Mouse (Mus musculus): ENCODE measurements around the gene 6030452D12Rik. TPM values are rescaled to one million over a fixed set of nuclear protein-coding genes. Genes with fewer than 3 reads are reported as not detected.

The 6030452D12Rik gene
- not detected in 2 replicates for polyA plus RNA-seq (2012; rRNA removed)

DNA sequence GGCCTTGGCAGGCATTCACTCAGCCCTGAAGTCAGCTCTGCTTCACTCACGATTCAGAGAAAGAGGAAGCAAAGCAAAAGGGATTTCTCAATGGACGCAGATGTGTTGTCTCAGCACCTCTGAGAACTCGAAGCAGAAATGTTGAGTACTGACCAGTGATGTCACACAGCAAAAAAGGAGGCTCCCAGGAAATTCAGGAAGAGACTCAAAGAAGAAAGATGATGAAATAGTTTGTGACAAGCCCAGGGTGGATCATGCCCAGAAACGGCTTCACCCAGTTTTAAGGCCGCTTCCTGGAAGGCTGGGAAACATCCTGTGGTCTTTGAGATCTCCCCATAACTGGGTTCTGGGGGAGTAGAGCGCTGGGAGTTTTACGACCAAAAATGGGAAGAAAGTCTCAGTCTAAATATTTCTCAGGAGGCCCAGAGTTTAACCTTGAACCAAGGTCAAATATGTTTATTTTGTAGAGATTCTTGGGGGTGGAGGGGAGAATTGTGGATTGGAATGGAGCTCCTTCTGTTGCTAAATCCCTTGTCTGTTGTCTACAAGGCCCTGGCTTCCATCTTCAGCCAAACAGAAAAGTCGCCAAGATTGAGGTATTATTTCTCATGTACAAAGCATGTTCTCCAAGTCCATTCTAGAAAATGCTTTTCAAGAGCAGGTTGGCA, at the start of gene 6030452D12Rik:
Gene 6030452D12Rik (plus strand): TSS at position 505 of the 668 bp plus-strand sequence.
- DNase-seq (ENCODE audit: extremely low spot score in 1 of 2, low spot score in 1 of 2) = no peak

DNA sequence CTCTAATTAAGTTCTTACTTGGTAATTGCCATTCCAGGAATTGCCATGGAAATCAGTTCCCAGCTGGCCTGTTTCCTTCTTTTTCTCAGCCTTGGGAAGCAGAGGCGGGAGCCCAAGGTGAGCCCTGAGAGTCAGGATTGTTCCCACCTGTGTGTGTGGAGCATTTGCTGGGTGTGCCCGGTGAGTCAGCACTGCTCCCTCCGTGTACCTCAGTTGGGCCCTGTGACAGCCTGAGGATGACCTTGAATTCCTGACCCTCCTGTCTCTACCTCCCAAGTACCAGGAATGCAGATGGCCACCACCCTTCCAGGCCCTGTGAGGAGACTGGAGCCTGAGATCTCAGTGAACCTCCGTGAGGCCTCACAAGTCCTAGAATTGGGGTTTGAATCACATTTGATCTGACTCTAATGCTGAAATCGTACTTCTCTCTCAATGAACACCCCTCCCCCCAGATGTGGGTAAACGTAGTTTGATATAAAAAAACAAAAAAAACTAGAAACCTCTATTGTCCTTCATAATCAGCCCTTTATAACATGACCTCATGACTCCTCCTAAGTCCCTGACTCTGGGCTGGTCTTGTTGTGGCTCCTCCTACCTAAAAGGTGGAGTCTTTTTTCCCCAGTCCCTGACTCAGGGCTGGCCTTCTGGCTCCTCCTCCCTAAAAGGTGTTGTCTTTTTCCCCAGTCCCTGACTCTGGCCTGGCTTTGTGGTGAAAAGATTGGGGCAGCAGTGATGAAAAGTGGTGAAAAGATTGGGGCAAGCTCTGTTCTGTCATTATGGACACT, 48.8 kb upstream of the 6030452D12Rik start:
- no peak for DNase-seq (ENCODE audit: extremely low spot score in 1 of 2, low spot score in 1 of 2)

DNA sequence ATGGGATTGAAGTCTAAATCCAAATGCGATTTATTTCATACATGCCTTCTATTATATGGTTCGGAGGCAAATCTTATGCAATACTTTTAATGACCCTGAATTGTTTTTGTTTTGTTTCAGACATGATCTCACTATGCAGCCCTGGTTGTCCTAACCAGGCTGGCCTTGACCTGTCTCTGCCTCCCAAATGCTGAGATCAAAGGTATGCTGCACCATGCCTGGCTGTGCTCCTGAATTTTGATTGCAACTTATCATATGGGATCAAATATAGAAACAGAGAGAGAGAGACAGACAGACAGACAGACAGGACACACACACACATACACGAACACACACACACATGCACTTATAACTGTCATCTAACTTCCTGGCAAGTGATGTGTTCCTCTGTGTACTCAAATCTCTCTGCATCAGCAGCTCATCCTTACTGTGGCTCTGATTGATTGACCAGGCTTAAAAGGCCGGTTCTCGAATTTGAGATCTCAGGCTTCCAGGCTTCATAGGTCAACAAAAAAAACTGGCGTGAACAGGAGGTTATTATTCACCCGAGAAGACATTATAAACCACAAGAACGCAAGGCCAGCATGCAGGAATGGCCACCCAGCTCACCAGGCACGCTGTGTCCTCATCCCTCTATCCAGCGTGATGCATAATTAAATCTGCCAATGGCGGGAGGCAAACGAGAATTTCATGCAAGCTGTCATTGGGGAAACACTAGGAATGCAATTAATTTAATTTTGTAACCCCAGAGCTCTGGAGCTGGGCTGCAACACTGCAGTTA, 47.4 kb upstream of the 6030452D12Rik start:
- no peak for DNase-seq (ENCODE audit: extremely low spot score in 1 of 2, low spot score in 1 of 2)

DNA sequence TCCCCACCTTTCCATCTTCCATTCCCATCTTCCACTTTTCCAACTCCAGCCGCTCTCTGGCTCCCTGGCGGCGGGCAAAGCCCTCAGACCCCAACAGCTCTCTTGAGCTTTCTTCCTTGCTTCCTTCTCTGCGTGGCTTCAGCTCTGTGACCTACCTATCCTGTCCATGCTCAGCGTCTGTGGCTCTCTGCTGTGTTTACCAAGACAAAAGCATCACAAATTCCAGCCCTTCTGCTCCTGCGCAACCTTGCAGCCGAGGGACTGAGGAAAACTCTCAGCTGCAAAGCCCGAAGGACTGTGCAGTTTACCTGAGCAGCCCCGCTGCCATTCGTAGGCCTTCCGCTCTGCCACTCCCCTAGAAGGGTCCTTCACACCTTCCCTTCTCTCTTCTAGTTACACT, 46.3 kb upstream of the 6030452D12Rik start:
- DNase-seq (ENCODE audit: extremely low spot score in 1 of 2, low spot score in 1 of 2) = no peak

DNA sequence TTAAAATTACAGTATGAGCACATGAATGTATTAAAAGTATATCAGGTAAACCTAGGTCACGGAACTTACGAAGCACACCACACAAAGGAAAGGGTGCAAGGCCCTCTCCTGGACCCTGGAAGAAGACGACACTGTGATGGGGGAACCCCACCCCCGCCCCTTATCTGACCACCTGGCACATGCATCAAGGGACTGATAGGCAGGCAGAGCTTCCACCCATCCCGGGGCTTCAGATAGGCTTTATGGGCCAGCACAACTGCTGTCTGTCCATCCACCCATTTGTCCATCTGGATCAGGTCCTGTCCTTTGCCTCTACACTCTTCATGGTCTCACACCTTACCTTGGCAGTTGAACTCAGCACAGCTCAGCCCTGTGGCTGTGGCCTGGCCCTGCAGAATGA, 38.2 kb upstream of the 6030452D12Rik start:
- no peak for DNase-seq (ENCODE audit: extremely low spot score in 1 of 2, low spot score in 1 of 2)

DNA sequence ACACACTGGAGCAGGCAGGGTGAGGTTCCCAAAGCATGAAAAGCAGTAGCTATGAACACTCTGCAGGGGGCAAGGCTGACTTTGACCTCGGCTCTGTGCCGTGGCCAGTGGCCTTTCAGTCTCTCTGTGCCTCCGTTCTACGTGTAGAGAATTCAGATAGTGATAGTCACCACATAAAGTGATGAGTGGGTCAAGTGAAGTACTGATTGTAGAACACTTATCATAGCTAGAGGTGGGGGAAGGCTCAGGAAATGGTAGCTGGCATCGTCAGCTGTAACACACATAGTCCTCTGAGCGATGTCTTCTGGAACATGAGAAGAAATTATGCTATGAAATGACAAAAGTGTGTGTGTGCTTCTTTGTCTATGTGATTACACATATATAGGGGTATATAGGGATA, 36.5 kb upstream of the 6030452D12Rik start:
- DNase-seq (ENCODE audit: extremely low spot score in 1 of 2, low spot score in 1 of 2) = no peak

DNA sequence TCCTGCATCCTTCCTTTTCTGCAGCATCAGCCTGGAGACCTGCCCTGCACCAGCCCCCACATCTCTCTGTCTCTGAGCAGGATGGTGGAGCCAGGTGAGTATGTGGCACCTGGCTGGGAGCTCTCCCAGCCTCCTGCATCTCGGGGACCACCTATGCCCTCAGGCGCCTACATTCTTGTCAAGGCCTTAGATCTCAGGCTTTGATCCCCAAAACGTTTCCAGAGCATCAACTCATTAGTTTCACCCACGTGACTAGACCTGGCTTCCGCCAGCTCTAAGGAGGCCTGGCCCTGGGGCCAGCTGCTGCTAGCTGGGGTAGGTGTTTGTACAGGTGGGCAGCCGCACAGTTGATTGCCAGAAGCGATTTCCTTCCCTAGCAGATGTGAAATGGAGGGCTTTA, 30.8 kb upstream of the 6030452D12Rik start:
- no peak for DNase-seq (ENCODE audit: extremely low spot score in 1 of 2, low spot score in 1 of 2)

DNA sequence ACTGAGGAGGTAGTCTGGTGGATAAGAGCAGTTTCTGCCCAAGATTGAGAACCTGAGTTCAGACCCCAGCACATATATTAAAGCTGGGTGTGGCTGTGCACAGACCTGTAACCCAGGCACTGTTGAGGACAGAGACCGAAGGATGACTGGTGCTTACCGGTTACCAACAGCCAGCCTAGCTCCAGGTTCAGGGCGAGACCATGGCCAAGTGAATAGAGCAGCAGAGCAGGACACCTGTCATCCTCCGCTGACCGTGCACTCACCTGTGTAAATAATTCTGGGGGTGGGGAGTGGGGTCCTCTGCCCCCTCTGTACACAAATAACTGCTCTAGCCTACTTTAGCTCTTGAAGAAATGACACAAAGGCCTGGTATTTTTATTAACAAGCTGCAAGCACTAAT, 26.3 kb upstream of the 6030452D12Rik start:
- no peak for DNase-seq (ENCODE audit: extremely low spot score in 1 of 2, low spot score in 1 of 2)

DNA sequence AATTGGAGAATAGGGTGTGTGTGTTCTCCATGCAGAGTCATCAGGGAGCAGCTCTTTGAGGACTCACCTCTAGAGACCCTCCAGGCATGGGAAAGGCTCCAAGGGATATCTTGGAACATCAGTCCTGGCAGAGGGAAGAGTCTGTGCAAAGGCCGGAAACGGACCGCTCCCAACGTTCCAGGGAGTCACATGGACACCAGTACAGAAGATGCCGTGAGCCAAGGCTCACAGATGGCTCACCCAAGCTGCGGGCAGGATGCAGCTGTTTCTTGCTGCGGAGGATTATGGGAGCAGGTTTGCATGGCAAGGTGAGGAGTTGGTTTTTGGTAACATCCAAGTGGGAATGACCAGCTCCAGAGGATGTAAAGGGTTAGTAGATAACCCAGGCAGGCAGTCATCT, 3.9 kb downstream of the 6030452D12Rik start:
- DNase-seq (ENCODE audit: extremely low spot score in 1 of 2, low spot score in 1 of 2) = no peak

DNA sequence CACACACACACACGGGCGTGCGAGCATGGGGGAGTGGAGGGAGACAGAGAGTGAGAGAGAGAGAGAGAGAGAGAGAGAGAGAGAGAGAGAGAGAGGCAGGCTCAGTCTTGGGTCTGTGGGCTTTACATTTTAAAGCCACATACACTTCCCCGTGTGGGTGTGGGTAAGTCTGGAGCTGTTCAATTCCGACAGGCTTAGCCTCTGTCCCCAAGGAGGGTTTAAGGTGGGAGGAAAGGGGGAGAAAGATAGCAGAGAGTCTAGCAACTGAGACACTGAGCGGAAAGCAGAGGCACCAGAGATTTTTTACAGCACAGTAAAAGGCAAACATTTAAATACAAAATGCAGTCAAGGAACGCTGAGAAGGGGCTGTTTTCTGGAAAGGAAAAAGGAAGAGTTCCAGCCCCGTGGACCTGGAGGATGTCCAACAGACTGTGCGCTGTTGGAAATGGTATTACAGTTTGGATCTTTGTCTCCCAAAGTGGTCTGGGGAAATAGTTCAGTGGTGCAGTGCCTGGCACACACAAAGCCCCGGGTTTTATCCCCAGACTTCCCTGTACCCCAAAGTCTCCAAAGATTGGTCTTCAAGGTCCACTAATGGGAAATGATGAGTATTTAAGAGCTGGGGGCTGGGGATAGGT, 5.1 kb downstream of the 6030452D12Rik start:
- no peak for DNase-seq (ENCODE audit: extremely low spot score in 1 of 2, low spot score in 1 of 2)

DNA sequence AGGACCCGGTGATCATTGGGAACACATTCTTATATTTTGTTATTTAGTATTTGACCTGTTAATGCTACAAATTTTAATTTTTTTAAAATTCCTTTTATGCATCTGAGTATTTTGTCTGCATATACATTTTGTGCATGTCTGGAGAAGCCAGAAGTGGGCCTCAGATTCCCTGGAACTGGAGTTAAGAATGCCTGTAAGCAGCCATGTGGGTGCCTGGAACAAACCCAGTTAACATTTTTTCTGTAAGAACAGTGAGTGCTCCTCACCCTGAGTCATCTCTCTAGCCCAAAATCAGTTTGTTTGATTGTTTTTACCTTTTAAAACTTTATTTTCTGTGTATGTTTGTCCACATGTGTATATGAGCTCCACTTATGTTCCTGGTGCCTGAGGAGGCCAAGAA, 5.8 kb downstream of the 6030452D12Rik start:
- DNase-seq (ENCODE audit: extremely low spot score in 1 of 2, low spot score in 1 of 2) = no peak

DNA sequence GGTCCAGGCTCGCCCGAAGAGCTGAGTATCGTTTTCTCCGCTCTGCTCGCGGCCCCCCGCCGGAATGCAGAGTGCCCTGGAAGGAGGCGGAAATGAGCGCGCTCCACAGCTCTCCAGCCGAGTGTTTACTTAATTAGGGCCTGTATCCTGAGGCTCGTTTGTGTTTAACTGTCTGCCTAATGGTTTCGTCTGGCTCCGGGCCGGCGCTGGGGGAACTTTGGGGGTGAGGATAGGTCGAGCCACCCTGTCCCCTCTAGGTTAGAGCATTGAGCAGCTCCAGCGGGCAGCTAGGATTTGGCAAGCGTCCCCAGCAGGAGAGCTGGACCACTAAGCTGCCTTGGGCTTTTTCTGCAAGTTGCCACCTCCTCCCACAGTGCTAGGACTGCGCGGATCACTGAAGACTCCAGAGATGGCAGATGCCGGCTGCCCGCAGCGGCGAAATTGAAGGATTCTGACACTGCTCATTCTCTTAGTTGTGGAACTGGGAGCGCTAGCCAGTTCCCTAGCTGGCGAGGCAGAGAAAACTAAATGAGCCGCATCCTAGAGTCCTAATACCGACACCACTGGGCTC, 7.5 kb downstream of the 6030452D12Rik start:
- DNase-seq (ENCODE audit: extremely low spot score in 1 of 2, low spot score in 1 of 2) = peak in 1 of 2 experiments; percentile 31

DNA sequence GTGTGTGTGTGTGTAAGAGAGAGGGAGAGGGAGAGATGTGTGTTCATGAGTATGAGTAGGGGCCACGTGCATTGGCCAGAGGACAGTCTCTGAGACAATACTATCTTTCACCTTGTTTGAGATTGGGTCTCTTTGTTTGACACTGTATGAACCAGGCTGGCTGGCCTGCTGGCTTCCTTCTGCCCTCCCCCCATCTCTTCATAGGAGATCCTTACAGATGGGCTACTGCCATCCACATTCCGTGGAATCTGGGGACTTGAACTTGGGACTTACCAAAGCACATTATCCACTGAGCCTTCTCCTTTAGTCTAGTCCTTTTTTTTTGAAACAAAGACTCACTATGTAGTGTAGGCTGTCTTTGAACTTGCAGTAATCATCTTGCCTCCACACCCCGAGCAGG, 8.1 kb downstream of the 6030452D12Rik start:
- DNase-seq (ENCODE audit: extremely low spot score in 1 of 2, low spot score in 1 of 2) = no peak

DNA sequence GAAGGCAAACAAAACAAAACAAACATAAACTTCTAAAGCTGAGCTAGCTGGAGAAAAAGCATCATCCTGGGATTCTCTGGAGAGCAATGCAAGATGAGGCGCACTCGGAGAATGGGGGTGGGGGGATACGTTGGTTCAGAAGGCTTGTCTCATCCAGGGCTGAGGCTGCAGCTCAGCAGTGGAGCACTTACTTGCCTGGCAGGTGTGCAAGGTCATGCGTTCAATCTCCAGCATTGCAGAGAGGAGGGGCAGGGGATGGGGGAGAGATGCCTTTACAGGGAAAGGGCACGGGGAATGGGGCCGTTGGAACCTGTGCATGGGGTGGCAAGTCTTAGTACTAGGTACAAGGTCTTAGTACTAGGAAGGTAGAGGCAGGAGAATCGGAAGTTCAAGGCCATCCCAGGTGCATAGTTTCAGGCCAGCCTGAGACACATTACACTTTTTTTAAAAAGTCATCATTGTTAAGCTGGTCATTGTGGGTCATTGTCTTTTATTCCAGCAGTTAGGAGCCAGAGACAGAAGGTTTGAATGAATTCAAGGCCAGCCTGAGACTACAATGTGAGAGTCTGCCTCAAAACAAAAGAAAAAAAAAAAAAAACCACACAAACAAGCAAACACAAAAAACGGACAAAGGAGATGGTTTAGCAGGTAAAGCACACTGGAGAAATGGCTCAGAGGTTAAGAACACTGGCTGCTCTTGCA, 8.9 kb downstream of the 6030452D12Rik start:
- no peak for DNase-seq (ENCODE audit: extremely low spot score in 1 of 2, low spot score in 1 of 2)

DNA sequence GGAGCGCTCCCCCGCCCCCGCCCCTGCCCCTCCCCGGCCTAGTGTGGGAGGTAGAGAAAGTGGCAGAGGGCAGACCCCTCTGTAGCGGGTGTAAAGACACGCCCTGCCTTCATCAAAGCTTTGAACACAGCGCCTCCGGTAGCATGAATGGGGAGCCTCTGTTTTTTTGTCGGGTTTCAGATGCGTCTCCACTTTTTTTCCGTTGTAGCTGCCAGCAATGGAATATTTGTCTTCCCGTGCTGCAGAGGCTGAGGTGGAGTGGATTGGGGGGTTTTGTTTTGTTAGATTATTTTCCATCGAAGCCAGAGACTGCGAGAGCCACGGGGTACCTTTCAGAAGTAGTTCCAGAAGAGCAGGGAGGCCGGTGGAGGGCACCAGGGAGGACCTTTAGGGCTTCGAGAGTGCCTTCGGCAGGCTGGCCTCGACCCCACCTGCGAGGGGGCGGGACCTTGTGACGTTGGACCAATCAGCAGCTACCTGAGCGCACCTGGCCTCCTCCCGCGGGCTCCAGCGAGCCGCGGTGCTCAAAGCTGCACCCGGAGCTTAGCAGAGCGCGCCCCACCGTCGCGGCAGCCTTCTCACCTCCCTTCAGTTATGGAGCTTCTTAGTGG, 10.1 kb downstream of the 6030452D12Rik start, which contains the start of gene Cdh3:
Gene Cdh3 (plus strand): TSS at position 527 of the 611 bp plus-strand sequence.
- no peak for DNase-seq (ENCODE audit: extremely low spot score in 1 of 2, low spot score in 1 of 2)

DNA sequence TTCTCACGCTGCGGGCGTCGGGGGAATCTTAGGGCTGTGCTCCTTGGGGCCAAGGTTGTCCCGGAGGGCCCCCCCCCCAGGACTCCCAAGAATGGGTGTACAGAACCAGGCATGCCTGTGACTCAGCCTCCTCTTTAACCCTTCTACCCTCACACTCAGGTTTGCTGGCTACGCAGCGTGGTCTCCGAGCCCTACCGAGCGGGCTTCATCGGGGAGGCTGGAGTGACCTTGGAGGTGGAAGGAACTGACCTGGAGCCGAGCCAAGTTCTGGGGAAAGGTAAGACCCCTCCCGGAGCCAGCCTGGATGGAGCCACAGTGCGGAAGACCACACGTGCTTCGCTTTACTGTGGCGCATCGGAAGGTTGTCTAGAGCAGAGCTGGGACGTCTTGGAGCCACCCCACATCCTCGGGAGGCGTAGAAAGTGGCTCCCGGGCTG, 10.8 kb downstream of the 6030452D12Rik start:
- no peak for DNase-seq (ENCODE audit: extremely low spot score in 1 of 2, low spot score in 1 of 2)

DNA sequence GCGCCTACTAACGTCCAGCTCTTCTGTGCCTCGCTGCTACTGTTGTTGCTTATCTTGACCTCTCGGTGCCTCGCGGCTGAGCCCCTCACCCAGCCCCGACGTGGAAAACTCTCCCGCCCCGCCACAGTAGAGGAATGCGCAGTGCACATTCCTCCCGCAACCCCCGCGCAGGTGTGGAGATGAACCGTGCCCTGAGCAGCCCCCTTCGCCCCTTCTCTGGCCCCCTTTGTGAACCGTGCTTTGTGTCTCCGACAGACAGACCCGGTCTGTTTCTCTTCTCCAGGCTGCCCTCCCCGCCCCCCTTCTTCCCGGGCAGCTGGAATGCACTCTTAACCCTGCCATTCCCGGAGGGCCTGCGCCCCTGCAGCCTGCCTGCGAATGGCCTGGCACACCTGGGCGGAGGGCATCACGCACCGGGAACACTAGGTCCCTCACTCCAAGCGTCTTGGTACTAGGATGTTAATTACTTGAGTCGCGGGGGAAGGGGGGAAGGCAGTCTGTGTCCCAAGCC, 11.3 kb downstream of the 6030452D12Rik start:
- DNase-seq (ENCODE audit: extremely low spot score in 1 of 2, low spot score in 1 of 2) = no peak

DNA sequence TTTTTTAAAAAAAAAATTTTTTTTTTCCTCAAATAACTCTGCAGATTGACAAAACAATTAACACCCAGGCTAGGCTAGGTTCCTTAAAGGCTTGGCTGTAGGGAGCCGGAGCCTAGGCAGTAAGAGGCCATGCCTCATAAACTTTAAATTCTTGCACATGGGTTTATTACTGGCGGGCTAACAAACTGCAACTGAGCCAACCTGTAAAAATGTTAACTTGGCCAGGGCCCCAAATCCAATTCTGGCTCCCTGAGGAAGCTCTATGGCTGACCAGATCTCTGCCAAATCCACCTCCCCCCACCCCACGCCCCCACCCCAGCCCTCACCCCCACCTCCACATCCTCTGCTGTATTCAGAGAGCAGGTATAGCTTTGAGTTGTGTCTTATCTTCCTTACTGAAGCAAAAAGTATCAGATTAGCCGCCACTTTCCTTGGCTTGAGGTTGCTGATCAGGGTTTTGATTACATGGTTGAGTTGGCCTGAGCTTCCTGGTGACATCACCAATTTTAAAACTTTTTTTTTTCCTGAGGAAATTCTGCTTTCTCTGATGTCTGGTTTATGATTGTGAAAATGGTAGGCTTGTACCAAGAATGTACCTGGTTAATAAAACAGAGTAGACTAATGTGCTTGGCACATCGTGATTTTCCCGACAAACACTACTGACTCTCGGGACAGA, 12.3 kb downstream of the 6030452D12Rik start:
- no peak for DNase-seq (ENCODE audit: extremely low spot score in 1 of 2, low spot score in 1 of 2)

Measured in frontal cortex, adult 2 months (tissue).